Mouse (Mus musculus) erythroblast, embryonic 14.5 days (primary cell): Measurements from ENCODE around the gene Map4k4. TPM values are rescaled to one million over a fixed set of nuclear protein-coding genes. Genes with fewer than 3 reads are reported as not detected.
A peak's percentile ranks its signal among the peaks of the same experiment; 100 is the strongest.

Source experiments
- H3K27me3 ChIP-seq: 2 replicates; pipeline ENCODE4 v1.6.1; 2012; ENCODE audit warnings: inconsistent platforms; ENCODE audit not compliant: control insufficient read depth
- H3K36me3 ChIP-seq: 2 replicates; pipeline ENCODE4 v1.6.1; 2012; ENCODE audit warnings: mild to moderate bottlenecking, inconsistent platforms; ENCODE audit not compliant: control insufficient read depth
- H3K4me1 ChIP-seq: 2 replicates; pipeline ENCODE4 v1.6.1; 2012; ENCODE audit warnings: inconsistent platforms; ENCODE audit not compliant: control insufficient read depth
- H3K4me3 ChIP-seq: replicated peaks from 2 replicates; pipeline ENCODE3; 2012; ENCODE audit warnings: moderate library complexity, mild to moderate bottlenecking, inconsistent platforms
- H3K9me3 ChIP-seq: 2 replicates; pipeline ENCODE4 v1.6.1; 2012; ENCODE audit warnings: low read length, inconsistent platforms, mixed read lengths; ENCODE audit not compliant: control insufficient read depth
- GATA1 ChIP-seq: IDR thresholded peaks from 2 replicates; pipeline ENCODE4 v1.6.1; 2012; ENCODE audit warnings: low read length, inconsistent platforms, mixed read lengths
- TAL1 ChIP-seq: IDR thresholded peaks from 3 replicates; pipeline ENCODE4 v1.6.1; 2012; ENCODE audit warnings: low read length, inconsistent platforms, mixed read lengths
- polyA plus RNA-seq: library from polyadenylated mRNA; stranded (reverse); fragments of >175 nt; gene quantifications from 2 replicates; pipeline ENCODE4 v1.2.3, GENCODE M21; 2012

Map4k4 gene
- polyA plus RNA-seq, 1 experiment: 0.12 TPM

DNA sequence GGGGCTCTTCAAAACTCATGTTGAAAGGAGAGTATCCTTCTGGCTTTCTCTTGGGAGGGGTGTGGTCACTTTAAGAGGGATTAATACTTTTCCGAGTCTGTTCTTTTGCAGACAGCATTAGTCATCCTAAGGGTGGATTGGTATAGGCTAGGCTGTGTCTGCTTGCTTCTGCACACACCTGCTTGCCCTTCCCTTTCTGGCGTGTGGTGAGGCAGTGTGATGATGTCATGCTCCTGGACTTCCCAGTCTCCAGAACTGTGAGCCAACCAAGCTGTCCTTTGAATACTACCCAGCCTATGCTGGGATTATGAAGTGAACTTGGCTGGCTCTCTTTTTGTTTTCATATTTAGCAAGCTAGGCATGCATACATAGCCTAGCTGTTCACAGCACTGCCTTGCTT lies 5.6 kb upstream of the Map4k4 start:
- H3K9me3 ChIP-seq: no peaks in the 10 kb centered on the region
- no peaks in the 10 kb centered on the region for H3K36me3 ChIP-seq
- TF ChIP-seq GATA1 (no peak), TAL1 (no peak)
- no peak overlapping the region for H3K4me3 ChIP-seq
- H3K4me1 ChIP-seq: no peaks in the 10 kb centered on the region; the same call in 1 of the 2 replicates
- peaks cover 19% of the 10 kb centered on the region for H3K27me3 ChIP-seq

DNA sequence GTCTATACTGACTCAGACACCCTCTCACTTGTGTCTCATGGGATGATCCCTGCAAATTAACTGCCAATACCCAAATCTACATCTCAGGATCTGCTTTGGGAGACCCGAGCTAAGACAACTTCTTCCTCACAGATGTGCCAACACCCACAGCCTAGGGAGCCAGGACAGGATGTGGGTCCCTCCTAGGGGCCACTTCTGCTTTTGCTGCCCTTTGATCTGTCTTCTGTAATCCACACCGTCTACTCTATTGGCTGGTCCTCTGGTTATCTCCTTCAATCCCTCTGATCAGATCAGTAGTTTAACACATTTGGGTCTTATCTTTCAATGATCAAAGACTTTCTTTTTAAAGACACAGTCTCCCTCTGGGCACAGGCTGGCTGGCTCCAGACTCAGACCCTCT lies 5.2 kb upstream of the Map4k4 start:
- Histone ChIP-seq H3K4me1 (no peaks in the 10 kb centered on the region; the same call in none of the 2 replicates), H3K36me3 (no peaks in the 10 kb centered on the region), H3K9me3 (no peaks in the 10 kb centered on the region), H3K27me3 (peaks cover 23% of the 10 kb centered on the region), H3K4me3 (no peak overlapping the region)
- TF ChIP-seq TAL1 (no peak), GATA1 (no peak)

DNA sequence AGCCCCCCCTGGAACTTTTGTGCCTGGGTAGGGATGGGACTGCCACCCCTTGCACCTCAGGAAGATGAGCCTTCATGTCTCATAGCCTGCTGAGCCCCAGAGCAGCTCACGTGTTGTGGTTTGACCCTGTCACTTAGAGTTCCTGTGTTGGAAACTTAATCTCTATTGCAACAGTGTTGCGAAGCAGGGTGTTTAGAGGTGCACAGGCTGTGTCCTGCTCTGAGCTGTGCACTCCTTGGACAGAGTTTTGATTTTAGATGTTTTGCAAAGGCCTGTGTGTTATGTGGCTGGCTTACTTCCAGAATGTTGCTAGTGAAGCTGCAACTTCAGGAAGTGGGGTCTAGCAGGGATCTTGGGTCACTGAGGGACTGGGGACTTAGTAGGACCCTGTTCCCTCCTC lies 4.1 kb upstream of the Map4k4 start:
- H3K9me3 ChIP-seq: no peaks in the 10 kb centered on the region
- TF ChIP-seq TAL1: no peak
- TF ChIP-seq GATA1: no peak
- peaks cover 34% of the 10 kb centered on the region for H3K27me3 ChIP-seq
- H3K4me3 ChIP-seq: no peak overlapping the region
- no peaks in the 10 kb centered on the region for H3K36me3 ChIP-seq
- peaks cover 3% of the 10 kb centered on the region for H3K4me1 ChIP-seq

DNA sequence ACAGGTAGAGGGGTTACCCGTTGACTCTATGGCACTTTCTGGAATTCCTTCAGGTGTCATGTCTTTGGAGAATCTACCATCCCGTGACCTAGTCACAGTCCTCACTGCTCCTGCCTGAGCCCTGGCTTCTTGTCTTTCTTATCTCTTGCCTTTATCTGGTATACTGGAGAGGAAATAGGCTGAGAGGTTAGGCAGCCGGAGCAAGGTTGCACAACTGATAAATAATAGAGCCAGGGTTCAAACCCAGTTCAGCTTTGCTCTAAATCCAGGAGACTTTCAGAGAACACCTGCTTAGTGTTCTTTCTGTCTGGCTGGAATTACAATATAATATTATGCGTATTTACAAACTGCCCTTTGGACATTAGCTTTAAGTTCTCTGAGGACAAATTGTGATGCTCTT lies 2.0 kb upstream of the Map4k4 start:
- Histone ChIP-seq H3K27me3 (peaks cover 52% of the 10 kb centered on the region), H3K4me1 (peaks cover 5% of the 10 kb centered on the region), H3K4me3 (no peak overlapping the region), H3K9me3 (no peaks in the 10 kb centered on the region), H3K36me3 (no peaks in the 10 kb centered on the region)
- TF ChIP-seq GATA1 (no peak), TAL1 (no peak)

DNA sequence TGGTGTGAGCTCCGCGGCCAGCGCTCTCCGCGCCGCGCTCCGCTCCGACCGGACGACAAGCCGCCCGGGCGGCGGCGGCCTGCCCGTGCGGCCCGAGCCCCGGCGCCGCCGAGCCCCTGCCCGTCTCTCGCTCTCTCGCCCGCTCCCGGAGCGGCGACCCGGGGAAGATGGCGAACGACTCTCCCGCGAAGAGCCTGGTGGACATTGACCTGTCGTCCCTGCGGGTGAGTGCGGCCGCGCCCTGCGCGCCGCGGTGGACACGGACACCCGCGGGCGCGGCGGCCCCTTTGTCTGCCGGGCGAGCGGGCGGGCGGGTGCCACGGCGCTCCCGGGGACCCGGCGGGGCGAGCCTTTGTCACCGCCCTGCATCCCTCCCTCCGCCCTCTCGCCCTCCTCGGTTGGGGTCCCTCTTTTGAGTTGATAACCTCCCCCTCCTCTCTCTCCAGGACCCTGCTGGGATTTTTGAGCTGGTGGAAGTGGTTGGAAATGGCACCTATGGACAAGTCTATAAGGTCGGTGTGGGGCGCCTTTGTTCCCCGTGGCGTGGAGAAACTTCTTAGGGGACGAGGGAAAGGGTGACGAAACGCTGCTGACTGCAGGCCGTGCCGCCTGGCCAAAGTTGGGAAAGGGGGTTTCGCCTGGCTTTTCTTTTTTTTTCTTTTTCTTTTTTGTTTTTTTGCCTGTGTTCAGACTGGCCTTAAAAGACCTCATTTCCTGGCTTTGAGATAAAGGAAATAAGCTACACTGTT lies 524 bp downstream of the Map4k4 start:
- Histone ChIP-seq H3K9me3 (no peaks in the 10 kb centered on the region), H3K4me3 (peak overlapping the region; percentile 64), H3K4me1 (peaks cover 5% of the 10 kb centered on the region), H3K36me3 (no peaks in the 10 kb centered on the region; the same call in 1 of the 2 replicates), H3K27me3 (peaks cover 52% of the 10 kb centered on the region)
- TF ChIP-seq GATA1 (no peak), TAL1 (no peak)

DNA sequence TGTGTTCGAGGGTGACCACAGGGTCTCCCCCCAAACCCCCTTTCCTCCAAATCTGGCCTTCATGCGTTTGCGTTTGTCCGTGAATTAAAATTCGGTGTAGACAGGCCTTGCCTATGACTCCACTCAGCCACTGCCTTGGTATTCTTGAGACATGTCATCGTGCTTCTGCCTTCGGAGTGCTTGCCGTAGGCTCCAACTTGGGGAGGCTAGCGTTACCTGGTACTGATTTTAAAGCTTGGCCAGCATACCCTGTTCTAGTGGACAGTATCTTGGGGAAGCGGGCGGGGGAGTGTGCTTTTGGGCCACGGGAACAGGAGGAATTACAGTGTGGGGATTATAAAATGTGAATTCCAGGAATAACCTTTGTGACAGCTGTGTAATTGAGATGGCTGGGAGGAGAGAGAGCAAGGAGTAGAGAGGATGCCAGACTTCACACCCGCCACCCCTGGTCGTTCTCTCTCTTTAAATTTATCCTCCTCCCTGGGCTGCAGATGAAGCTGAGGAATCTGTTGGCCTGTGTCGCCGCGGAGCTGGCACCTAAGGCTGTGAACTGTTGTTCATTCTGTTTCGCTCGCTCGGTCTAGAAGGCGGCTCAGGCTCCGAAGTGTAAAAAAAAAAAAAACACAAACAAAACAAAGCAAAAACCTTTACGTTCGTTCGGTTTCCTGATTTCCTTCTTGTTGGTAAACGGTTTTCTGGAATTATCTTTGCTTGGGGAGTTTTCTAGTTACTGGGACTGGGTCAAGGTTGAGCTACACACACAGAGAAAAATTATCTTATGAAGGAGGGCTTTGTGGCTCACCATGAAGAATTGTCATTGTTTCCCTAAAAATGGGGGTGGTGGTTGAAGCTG lies 1.4 kb downstream of the Map4k4 start:
- H3K36me3 ChIP-seq: no peaks in the 10 kb centered on the region; the same call in 1 of the 2 replicates
- peak overlapping the region; percentile 64 for H3K4me3 ChIP-seq
- peaks cover 5% of the 10 kb centered on the region for H3K4me1 ChIP-seq
- TF ChIP-seq TAL1: no peak
- no peak for TF ChIP-seq GATA1
- peaks cover 52% of the 10 kb centered on the region for H3K27me3 ChIP-seq
- H3K9me3 ChIP-seq: no peaks in the 10 kb centered on the region

DNA sequence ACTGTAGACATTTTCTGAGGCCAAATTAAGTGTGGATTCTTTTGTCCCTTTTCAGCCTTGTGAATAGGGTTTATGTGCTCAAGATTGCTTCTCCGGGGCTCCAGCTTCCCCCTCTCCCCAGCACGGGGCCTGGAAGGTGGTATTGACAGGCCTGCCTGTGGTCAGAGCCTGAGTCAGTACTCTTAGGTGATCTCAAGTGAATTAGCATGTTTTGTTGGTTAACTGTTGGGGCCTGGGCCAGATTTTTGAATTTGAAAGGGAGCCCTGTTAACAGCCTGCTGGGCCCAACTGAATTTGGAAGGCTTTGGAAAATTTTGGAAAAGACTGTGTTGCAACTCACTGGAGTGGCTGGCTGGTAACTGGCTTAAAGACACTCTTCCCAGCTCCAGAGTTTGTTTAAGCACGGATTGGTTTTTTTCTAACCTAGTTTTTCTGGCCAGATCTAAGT lies 2.0 kb downstream of the Map4k4 start:
- Histone ChIP-seq H3K9me3 (no peaks in the 10 kb centered on the region), H3K4me3 (no peak overlapping the region), H3K27me3 (peaks cover 47% of the 10 kb centered on the region), H3K36me3 (no peaks in the 10 kb centered on the region; the same call in 1 of the 2 replicates), H3K4me1 (peaks cover 5% of the 10 kb centered on the region)
- no peak for TF ChIP-seq GATA1
- no peak for TF ChIP-seq TAL1

DNA sequence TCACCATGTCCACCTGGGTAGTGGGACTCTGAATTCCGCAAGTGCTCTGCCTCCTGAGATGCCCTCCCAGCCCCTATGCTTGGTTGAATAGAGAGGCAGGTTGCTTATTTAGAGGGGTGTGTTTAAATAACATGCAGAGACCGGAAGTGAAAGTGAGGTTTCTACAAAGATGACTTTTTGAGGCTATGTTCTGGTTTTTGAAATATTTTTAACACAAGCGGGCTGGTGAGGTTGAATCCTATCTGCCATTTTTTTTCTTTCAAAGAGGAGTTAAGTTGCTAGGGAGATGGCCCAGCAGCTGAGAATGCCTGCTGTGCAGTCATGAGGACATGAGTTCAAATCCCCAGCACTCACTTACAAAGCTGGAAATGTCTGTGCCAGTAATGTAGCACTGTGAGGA lies 4.0 kb downstream of the Map4k4 start:
- Histone ChIP-seq H3K36me3 (no peaks in the 10 kb centered on the region; the same call in 1 of the 2 replicates), H3K27me3 (peaks cover 36% of the 10 kb centered on the region), H3K9me3 (no peaks in the 10 kb centered on the region), H3K4me1 (peaks cover 5% of the 10 kb centered on the region), H3K4me3 (no peak overlapping the region)
- TF ChIP-seq TAL1 (no peak), GATA1 (no peak)

DNA sequence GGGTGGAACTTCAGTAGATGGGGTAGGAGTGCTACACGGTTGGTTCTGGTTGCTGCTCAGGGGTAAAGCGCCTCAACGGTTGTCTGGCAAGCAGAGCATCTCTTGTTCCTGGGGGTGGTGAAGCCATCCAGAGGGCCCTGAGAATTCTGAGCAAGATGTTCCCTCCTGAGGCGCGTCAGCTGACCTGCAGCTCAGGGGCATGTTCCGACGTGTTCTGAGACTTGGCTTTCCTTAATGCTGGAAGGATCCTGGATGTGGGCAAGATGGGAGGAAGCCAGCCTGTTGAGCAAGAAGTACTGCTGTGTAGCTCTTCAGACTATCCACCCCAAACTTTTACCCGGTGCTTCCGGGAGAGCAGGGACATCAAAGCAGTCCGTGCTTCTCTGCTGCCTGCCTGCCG lies 6.2 kb downstream of the Map4k4 start:
- H3K4me1 ChIP-seq: peaks cover under 1% of the 10 kb centered on the region; the same call in 1 of the 2 replicates

More for the DNA sequence above, 6.2 kb downstream of the Map4k4 start:
- Histone ChIP-seq H3K27me3 (peaks cover 14% of the 10 kb centered on the region), H3K4me3 (no peak overlapping the region), H3K36me3 (no peaks in the 10 kb centered on the region; the same call in 1 of the 2 replicates), H3K9me3 (no peaks in the 10 kb centered on the region)
- no peak for TF ChIP-seq GATA1
- no peak for TF ChIP-seq TAL1
